Mouse (Mus musculus): ENCODE data around the gene Tnrc6b. TPM values are rescaled to one million over a fixed set of nuclear protein-coding genes. Genes with fewer than 3 reads are reported as not detected.

The Tnrc6b gene
- total and polyA plus RNA-seq, 3 experiments, result 7.8 to 13.9 (median 8.0) TPM

- no peak for TF ChIP-seq CHD1 (IDR thresholded peaks at IDR 0.05; ENCODE audit: low read depth, low read length)
- no peak for TF ChIP-seq MAFK (IDR thresholded peaks at IDR 0.05; ENCODE audit: borderline replicate concordance, low read depth, low read length)
- no peak for TF ChIP-seq POLR2A (IDR thresholded peaks at IDR 0.05; ENCODE audit: control insufficient read depth in 1 of 2, insufficient read depth in 1 of 2, low read depth in 1 of 2, low read length in 2 of 2, poor library complexity in 1 of 2)
- peak in 1 of 2 experiments; percentile 52; a peak in 2 of 4 replicates for TF ChIP-seq EP300 (IDR thresholded peaks at IDR 0.05; ENCODE audit: low read depth in 1 of 2, low read length in 2 of 2)
- TF ChIP-seq GATA1 (IDR thresholded peaks at IDR 0.05; ENCODE audit: low read depth, low read length), result 0 out of 2 replicates have a peak, but pooled peaks have one; percentile 26
- TF ChIP-seq MXI1 (IDR thresholded peaks at IDR 0.05; ENCODE audit: low read depth, low read length), result peak; percentile 30; the same call in 1 of the 2 replicates
- no peak for TF ChIP-seq USF2 (IDR thresholded peaks at IDR 0.05; ENCODE audit: borderline replicate concordance in 1 of 2, insufficient read depth in 1 of 2, low read depth in 1 of 2, low read length in 2 of 2)
- peak; percentile 19; the same call in 1 of the 2 replicates for TF ChIP-seq SMC3 (IDR thresholded peaks at IDR 0.05; ENCODE audit: low read depth, low read length)
- no peak for TF ChIP-seq ZC3H11A (IDR thresholded peaks at IDR 0.05; ENCODE audit: low read depth, low read length)
- 0 out of 2 replicates have a peak, but pooled peaks have one; percentile 5 for TF ChIP-seq RCOR1 (IDR thresholded peaks at IDR 0.05; ENCODE audit: low read depth, low read length)
- 0 out of 2 replicates have a peak, but pooled peaks have one; percentile 9 for TF ChIP-seq TAL1 (IDR thresholded peaks at IDR 0.05; ENCODE audit: low read length)
- no peak for TF ChIP-seq ZKSCAN1 (IDR thresholded peaks at IDR 0.05; ENCODE audit: low read depth, low read length)
- TF ChIP-seq JUND (IDR thresholded peaks at IDR 0.05; ENCODE audit: low read depth, low read length), result no peak
- TF ChIP-seq KAT2A (conservative IDR thresholded peaks at IDR 0.05; ENCODE audit: low read depth, low read length), result no peak
- TF ChIP-seq RAD21 (IDR thresholded peaks at IDR 0.05; ENCODE audit: low read depth, low read length), result no peak
- no peak for TF ChIP-seq CTCF (IDR thresholded peaks at IDR 0.05 in 2 of 3, conservative IDR thresholded peaks at IDR 0.05 in 1 of 3; ENCODE audit: control insufficient read depth in 1 of 3, insufficient read depth in 1 of 3, low read depth in 2 of 3, low read length in 3 of 3, poor library complexity in 1 of 3, severe bottlenecking in 1 of 3)
- 0 out of 2 replicates have a peak, but pooled peaks have one; percentile 23 for TF ChIP-seq ETS1 (IDR thresholded peaks at IDR 0.05; ENCODE audit: low read depth, low read length)
- no peak for TF ChIP-seq HCFC1 (IDR thresholded peaks at IDR 0.05; ENCODE audit: low read depth, low read length)
- no peak for TF ChIP-seq NELFE (IDR thresholded peaks at IDR 0.05; ENCODE audit: low read depth, low read length)
- no peak for TF ChIP-seq E2F4 (IDR thresholded peaks at IDR 0.05; ENCODE audit: borderline replicate concordance, low read depth, low read length)
- peak; percentile 51 for DNase-seq (ENCODE audit: low read depth, low spot score)
- Histone ChIP-seq H3K4me3 (ENCODE audit: control insufficient read depth in 1 of 2, insufficient read depth in 1 of 2, low read depth in 2 of 2, low read length in 2 of 2) (no peak overlapping the region), H3K27me3 (ENCODE audit: control insufficient read depth in 1 of 2, insufficient read depth in 2 of 2, low read length in 2 of 2) (no peaks in the 10 kb centered on the region), H3K4me1 (ENCODE audit: control insufficient read depth in 1 of 2, insufficient read depth in 2 of 2, low read length in 2 of 2) (peaks cover 5 to 16% of the 10 kb centered on the region in 2 experiments), H3K79me2 (ENCODE audit: control insufficient read depth, insufficient read depth, low read length, poor library complexity) (no peaks in the 10 kb centered on the region), H3K9ac (ENCODE audit: control insufficient read depth, low read depth, low read length, poor library complexity, severe bottlenecking) (no peak overlapping the region), H3K27ac (ENCODE audit: control insufficient read depth, low read depth, low read length) (no peak overlapping the region), H3K36me3 (ENCODE audit: control insufficient read depth in 1 of 2, insufficient read depth in 2 of 2, low read length in 2 of 2) (peaks cover 0 to 16% of the 10 kb centered on the region in 2 experiments; a peak in 2 of 4 replicates), H3K9me3 (replicated peaks; ENCODE audit: insufficient read depth, low read length) (no peaks in the 10 kb centered on the region)
These were observed 20.4 kb downstream of the Tnrc6b start for GRCm38 (mm10) chr15:80731511-80731910.

Measured in MEL (cell line).